Mouse (Mus musculus) bone marrow macrophage, adult 2 months (primary cell): ENCODE results near the gene Col5a1. TPM values are rescaled to one million over a fixed set of nuclear protein-coding genes. Genes with fewer than 3 reads are reported as not detected.

ENCODE experiments used
- H3K27ac ChIP-seq: 2 replicates; pipeline ENCODE4 v1.5.1; 2012; ENCODE audit warnings: low read depth, low read length; ENCODE audit not compliant: insufficient read depth
- H3K4me1 ChIP-seq: 2 replicates; pipeline ENCODE4 v1.6.1; 2012; ENCODE audit warnings: low read length; ENCODE audit not compliant: control insufficient read depth, insufficient read depth
- H3K4me3 ChIP-seq: 2 replicates; pipeline ENCODE4 v1.5.1; 2012; ENCODE audit warnings: mild to moderate bottlenecking, low read length, moderate library complexity; ENCODE audit not compliant: insufficient read depth
- CTCF ChIP-seq: IDR thresholded peaks from 2 replicates; pipeline ENCODE4 v1.5.1; 2012; ENCODE audit warnings: low read depth, mild to moderate bottlenecking, low read length, moderate library complexity
- POLR2A ChIP-seq: IDR thresholded peaks from 2 replicates; pipeline ENCODE4 v1.6.1; 2012; ENCODE audit warnings: mild to moderate bottlenecking, low read depth, low read length, borderline replicate concordance
- polyA plus RNA-seq: library from polyadenylated mRNA; stranded (reverse); fragments of >200 nt; gene quantifications from 2 replicates; pipeline ENCODE4 v1.2.4, GENCODE M21; 2012; ENCODE audit not compliant: missing spikeins, insufficient read depth, insufficient read length

Gene Col5a1
- polyA plus RNA-seq, 1 experiment = 1.5 TPM

GRCm38 (mm10) chr2:28067821-28068536, 181.8 kb downstream of the Col5a1 start:
- H3K4me3 ChIP-seq = no peak overlapping the region
- no peaks in the 10 kb centered on the region for H3K4me1 ChIP-seq
- no peak overlapping the region for H3K27ac ChIP-seq
- no peak for TF ChIP-seq POLR2A
- TF ChIP-seq CTCF = no peak

GRCm38 (mm10) chr2:28068537-28068878, 182.3 kb downstream of the Col5a1 start:
- H3K4me1 ChIP-seq = no peaks in the 10 kb centered on the region
- TF ChIP-seq POLR2A (no peak), CTCF (no peak)
- H3K27ac ChIP-seq = no peak overlapping the region
- H3K4me3 ChIP-seq = no peak overlapping the region

- H3K4me3 ChIP-seq = no peak overlapping the region
- H3K27ac ChIP-seq = no peak overlapping the region
- H3K4me1 ChIP-seq = no peaks in the 10 kb centered on the region
- TF ChIP-seq POLR2A (no peak), CTCF (no peak)
These were observed 189.5 kb downstream of the Col5a1 start for GRCm38 (mm10) chr2:28075616-28076187.

DNA sequence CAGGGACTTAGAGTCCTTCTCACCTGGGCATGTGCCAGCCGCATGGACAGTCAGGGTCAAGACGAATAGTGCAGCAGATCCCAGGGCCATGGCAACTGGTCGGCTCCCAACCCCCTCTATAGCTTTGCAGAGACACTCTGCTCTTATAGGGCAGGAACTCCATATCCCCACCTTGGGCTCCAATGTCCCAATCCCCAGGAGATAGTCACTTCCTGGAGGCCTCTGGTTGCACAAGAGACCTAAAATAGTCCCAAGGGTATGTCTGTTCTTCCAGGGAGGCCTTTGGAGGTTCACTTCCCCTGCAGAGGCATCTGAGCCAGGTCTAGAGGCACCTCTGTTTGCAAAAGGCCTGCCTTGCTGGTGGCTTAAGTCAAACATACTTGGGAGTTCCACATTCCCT, 198.5 kb downstream of the Col5a1 start, which contains the start of gene Fcnb:
Gene Fcnb, minus strand, starts transcription at position 118 of the 400 bp plus-strand sequence.
- Histone ChIP-seq H3K4me3 (no peak within 1 kb of the TSS), H3K4me1 (no peaks in the 10 kb centered on the region), H3K27ac (no peak within 1 kb of the TSS)
- TF ChIP-seq POLR2A (no peak), CTCF (no peak)

DNA sequence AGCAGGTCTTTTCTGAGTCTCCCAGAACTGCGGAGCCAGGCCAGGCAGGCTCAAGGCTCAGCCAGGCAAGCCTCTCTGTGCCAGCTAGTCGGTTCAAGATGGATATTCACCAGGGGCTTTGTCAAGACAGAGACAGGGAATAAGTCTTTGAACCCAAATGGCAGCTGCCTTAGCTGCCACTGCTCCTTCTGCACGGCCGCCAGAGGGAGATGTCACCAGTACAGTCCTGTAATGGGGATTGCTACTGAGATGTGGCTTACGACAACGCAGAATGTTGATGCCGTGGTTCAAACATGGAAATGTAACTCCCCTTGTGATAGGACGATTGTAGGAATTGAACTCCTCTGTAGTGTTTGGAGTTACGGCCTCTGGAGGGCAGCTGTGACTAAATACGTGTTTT, 199.9 kb downstream of the Col5a1 start:
- no peak overlapping the region for H3K27ac ChIP-seq
- H3K4me1 ChIP-seq = no peaks in the 10 kb centered on the region
- TF ChIP-seq CTCF (no peak), POLR2A (no peak)
- no peak overlapping the region for H3K4me3 ChIP-seq

DNA sequence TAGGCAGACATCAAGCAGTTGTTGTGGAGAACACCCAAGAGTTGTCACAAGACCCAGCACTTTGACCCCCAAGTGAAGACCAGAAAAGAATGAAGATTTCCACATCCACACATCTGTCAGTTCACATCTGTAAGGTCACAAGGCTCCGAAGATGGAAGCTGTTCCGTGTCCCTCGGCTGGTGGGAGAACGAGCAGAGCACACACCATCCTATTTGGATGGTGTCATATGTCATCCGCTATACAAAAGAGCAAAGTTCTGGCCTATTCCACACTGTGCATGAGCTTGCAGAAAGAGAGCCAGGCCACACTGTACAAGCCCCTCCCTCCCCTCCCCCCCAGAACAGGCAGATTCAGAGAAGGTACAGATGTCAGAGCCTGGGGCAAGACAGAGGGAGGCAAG, 202.9 kb downstream of the Col5a1 start:
- Histone ChIP-seq H3K27ac (no peak overlapping the region), H3K4me1 (no peaks in the 10 kb centered on the region), H3K4me3 (no peak overlapping the region)
- no peak for TF ChIP-seq CTCF

Other genes starting within 250 kb of the Col5a1 start
- 35.8 and 39.7 TPM in 2 replicates for gene Rxra, start 210.0 kb upstream of the Col5a1 start, polyA plus RNA-seq
- not detected in 2 replicates for gene Fcnb, start 198.5 kb downstream of the Col5a1 start, polyA plus RNA-seq